Mouse (Mus musculus): Measurements from ENCODE around the gene Git1. TPM values are rescaled to one million over a fixed set of nuclear protein-coding genes. Genes with fewer than 3 reads are reported as not detected.
A peak's percentile ranks its signal among the peaks of the same experiment; 100 is the strongest.
"Not testable (repeated sequence)": the region's sequence is repeated elsewhere in the genome, so short reads cannot be mapped to it uniquely, and the experiment has no call there.

Gene Git1
- polyA plus RNA-seq, 1 experiment from 2014 or later = 1.8 TPM

DNA sequence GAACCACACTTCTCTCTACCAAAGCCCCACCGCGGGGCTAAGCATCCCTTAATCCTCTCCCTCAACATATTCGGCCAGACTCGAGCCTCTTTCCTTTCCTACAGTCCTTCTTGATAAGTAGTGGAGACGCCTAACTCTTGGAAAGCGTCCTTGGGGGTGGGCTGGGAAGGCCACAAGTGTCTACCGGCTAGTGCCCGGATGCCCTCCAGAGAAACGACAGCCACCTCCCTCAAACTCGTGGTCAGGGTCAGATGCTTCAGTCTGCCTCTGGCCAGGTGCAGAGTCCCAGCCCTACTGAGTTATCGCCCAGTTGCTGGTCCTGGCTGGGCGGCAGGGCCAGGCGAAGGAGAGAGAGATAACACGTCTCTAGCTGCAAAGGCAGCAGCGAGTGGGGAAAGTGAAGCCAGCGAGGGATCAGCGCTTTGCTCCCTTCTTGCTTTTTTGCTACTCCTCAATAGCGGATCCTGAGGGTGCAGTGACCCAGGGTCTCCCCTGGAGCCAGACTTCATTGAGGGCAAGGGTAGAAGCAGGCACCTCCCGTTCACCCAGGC lies 21.0 kb downstream of the Git1 start:
- H3K27me3 ChIP-seq = peaks cover 53% of the 10 kb centered on the region
- H3K9ac ChIP-seq = peak overlapping the region; percentile 75
- no peaks in the 10 kb centered on the region for H3K36me3 ChIP-seq
- WGBS (ENCODE audit: insufficient replicate concordance) = 5% methylated on average over 19 of the region's 19 CpGs
- peaks cover 59% of the 10 kb centered on the region for H3K4me1 ChIP-seq (replicated peaks)
- peak overlapping the region; percentile 79 for H3K27ac ChIP-seq
- peak; percentile 55 for DNase-seq
- peak; percentile 52 for ATAC-seq (ENCODE audit: low read depth)
- H3K9me3 ChIP-seq (replicated peaks) = no peaks in the 10 kb centered on the region
- H3K4me3 ChIP-seq (replicated peaks) = peak overlapping the region; percentile 77
- H3K4me2 ChIP-seq = peak overlapping the region; percentile 98

DNA sequence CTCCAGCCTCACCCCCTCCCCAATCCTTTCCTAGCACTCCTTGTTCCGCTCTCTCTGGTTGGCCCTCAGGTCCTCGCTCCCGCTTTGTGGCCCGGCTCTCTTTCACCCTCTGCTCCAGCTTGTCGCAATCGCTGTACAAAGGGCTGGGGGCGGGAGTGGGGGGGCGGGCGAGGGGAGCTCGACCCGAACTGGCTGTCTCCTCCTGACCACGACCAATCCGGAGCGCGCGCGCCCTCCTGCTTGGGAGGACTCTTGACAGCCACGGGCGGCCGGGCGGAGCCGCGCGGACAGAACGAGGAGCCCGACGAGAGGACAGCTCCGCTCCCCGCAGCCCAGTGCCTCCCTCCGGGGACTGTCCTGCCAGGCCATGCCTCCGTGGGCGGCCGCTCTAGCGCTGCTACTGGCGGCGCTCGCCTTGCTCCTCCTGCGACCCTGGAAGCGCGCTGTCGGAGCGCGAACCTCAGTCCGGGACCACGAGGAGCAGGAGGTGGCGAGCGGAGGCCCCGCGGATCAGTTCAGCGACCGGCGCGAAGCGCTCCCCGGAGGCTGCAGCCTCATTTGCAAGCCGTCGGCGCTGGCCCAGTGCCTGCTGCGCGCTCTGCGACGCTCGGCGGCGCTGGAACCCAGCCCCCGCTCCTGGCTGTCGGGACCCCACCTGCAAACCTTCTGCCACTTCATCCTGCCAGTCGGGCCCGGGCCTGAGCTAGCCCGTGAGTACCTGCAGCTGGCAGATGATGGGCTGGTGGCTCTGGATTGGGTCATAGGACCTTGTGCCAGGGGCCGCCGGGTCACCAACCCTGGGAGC lies 21.7 kb downstream of the Git1 start, which contains the start of gene Abhd15:
Gene Abhd15 (plus strand): TSS at position 290 of the 805 bp plus-strand sequence.
- Histone ChIP-seq H3K27ac (peak within 1 kb of the TSS; percentile 79), H3K9ac (peak within 1 kb of the TSS; percentile 75), H3K4me3 (replicated peaks) (peak within 1 kb of the TSS; percentile 77), H3K4me2 (peak within 1 kb of the TSS; percentile 98), H3K27me3 (peaks cover 55% of the 10 kb centered on the region), H3K36me3 (no peaks in the 10 kb centered on the region), H3K4me1 (replicated peaks) (peaks cover 60% of the 10 kb centered on the region), H3K9me3 (replicated peaks) (no peaks in the 10 kb centered on the region)
- under 1% methylated on average over 72 of the region's 72 CpGs for WGBS (ENCODE audit: insufficient replicate concordance)
- DNase-seq = peak; percentile 51
- peak; percentile 53 for ATAC-seq (ENCODE audit: low read depth)

DNA sequence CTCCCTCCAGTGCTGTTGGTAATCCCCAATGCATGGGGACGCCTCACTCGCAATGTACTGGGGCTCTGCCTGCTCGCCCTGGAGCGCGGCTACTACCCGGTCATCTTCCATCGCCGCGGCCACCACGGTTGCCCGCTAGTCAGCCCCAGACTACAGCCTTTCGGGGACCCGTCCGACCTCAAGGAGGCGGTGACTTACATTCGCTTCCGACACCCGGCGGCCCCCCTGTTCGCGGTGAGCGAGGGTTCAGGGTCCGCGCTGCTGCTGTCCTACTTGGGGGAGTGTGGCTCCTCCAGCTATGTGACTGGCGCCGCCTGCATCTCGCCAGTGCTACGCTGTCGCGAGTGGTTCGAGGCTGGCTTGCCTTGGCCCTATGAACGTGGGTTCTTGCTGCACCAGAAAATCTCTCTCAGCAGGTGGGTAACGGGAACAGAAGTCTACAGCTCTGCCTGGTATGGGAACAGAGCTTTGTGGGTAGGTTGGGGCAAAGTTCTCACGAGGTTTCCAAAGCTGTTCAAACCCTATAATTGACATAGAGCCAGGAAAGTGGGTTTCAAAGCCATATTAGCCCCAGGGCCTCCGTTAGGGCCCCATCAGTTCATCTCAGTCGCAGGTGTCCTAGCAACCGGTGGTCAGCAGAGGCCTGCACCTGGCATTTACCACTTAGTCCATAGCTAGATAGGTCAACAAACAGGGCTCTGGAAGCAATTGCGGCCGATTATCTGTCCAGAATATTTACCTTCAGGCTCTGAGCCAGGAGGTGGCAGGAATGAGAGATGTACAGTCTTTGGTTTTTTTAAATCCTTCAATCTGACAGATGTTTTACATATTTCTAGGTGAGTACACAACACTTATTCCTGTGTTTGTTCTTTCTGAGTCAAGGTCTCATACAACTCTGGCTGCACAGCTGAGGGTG lies 22.5 kb downstream of the Git1 start, which contains the start of gene Trp53i13:
Gene Trp53i13 (minus strand): TSS at position 344 of the 916 bp plus-strand sequence.
- Histone ChIP-seq H3K27me3 (peaks cover 55% of the 10 kb centered on the region), H3K27ac (peak within 1 kb of the TSS; percentile 62), H3K9ac (peak within 1 kb of the TSS; percentile 75), H3K4me2 (peak within 1 kb of the TSS; percentile 98), H3K4me1 (replicated peaks) (peaks cover 64% of the 10 kb centered on the region), H3K36me3 (no peaks in the 10 kb centered on the region), H3K4me3 (replicated peaks) (peak within 1 kb of the TSS; percentile 77), H3K9me3 (replicated peaks) (no peaks in the 10 kb centered on the region)
- ATAC-seq (ENCODE audit: low read depth) (no peak), DNase-seq (no peak)
- WGBS (ENCODE audit: insufficient replicate concordance) = 10% methylated on average over 39 of the region's 39 CpGs

DNA sequence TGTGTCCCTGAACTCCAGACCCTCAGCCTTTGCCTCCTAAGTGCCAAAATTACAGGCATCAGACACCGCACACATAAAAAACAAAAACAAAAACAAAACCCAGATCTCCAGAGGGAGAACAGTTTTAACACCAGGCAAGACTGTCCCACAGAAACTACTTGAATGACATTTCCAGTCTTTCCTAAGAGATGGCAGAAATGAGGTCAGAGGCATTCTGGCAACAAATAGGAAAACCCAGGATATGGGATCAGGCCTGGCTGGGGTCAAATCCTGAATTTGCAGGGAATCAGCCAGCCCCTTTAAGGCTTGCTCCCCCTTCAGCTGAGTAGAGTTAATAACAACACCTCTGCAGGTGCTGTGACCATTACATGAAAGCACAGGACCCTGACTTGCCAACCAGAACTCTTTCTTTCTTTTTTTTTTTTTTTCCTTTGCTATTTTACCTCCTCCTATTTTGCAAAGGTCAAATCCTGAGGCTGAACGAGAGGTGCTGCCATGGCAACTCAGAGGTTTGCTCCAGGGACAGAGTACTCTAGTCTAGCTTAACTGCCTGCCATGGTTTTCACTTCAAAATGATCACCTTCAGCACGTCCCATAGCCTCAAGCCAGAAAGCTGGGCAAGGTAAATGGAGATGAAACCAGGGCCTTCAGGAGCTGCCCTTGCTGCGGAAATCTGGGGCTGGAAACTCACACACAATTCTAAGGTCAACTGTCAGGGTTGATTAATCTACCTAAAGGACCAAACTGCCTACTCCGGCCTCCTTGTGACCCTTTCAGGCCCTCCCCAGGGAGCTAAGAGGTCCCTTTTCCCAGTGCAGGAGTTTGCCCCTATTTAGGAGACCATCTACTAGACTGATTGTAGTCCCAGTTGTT lies 23.4 kb downstream of the Git1 start:
- no peaks in the 10 kb centered on the region for H3K36me3 ChIP-seq
- no peaks in the 10 kb centered on the region for H3K9me3 ChIP-seq (replicated peaks)
- peaks cover 62% of the 10 kb centered on the region for H3K4me1 ChIP-seq (replicated peaks)
- 65% methylated on average over 5 of the region's 5 CpGs for WGBS (ENCODE audit: insufficient replicate concordance)
- peak overlapping the region; percentile 77; the same call in 1 of the 2 replicates for H3K4me3 ChIP-seq (replicated peaks)
- ATAC-seq (ENCODE audit: low read depth) = no peak
- no peak overlapping the region for H3K27ac ChIP-seq
- peaks cover 55% of the 10 kb centered on the region for H3K27me3 ChIP-seq
- DNase-seq = no peak
- H3K9ac ChIP-seq = no peak overlapping the region
- peak overlapping the region; percentile 98 for H3K4me2 ChIP-seq

DNA sequence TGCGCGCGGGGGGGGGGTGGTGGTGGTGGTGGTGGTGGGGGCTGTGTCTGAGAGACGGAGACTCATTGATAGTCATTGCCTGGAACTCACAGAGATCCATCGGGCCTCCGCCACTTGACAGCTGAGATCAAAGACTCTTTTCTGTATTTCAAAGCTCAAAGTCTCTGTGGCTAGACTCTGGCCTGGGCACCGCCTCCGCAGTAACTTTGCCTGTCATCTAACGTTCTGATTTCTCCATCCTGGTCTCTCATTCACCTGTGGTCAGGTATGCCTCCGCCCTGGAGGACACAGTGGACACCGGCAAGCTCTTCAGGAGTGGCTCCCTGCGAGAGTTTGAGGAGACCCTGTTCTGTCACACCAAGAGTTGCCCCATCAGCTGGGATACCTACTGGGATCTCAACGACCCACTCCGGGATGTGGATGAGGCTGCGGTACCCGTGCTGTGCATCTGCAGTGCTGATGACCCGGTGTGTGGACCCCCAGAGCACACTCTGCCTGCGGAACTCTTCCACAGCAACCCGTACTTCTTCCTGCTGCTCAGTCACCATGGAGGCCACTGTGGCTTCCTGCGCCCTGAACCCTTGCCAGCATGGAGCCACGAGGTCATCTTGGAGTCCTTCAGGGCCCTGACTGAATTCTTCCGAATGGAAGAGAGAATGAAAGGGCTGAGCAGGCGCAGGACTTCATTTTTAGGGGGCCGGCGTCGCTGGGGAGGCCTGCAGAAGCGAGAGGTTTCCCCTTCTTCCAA lies 24.9 kb downstream of the Git1 start:
- Histone ChIP-seq H3K9me3 (replicated peaks) (no peaks in the 10 kb centered on the region), H3K4me1 (replicated peaks) (peaks cover 51% of the 10 kb centered on the region), H3K9ac (no peak overlapping the region), H3K4me3 (replicated peaks) (no peak overlapping the region), H3K27me3 (peaks cover 55% of the 10 kb centered on the region), H3K4me2 (no peak overlapping the region), H3K27ac (0 out of 2 replicates have a peak overlapping the region, but pooled peaks have one; percentile 34), H3K36me3 (no peaks in the 10 kb centered on the region)
- no peak for ATAC-seq (ENCODE audit: low read depth)
- 64% methylated on average over 27 of the region's 27 CpGs for WGBS (ENCODE audit: insufficient replicate concordance)
- DNase-seq = no peak

DNA sequence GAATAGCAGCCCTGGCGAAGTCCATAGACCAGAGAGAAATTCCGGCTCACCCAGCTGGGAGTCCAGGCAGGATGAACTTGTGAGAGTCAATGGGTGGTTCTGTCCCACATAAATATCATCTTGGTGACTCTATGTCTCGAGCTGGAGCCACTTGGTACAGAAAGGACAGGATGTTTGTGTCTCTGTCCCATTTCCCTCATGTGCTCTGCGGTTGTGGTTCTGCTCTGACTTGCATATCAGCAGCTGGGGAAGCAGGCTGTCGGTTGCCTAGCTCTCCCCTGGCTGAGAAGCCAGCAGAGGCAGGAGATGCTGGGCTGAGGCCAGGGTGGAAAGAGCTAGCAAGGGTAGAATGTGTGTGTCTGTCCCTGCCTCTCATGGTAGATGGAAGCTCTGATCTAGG lies 25.7 kb downstream of the Git1 start, which contains the start of gene Gm10392:
Gene Gm10392 (minus strand): TSS at position 156 of the 400 bp plus-strand sequence.
- WGBS (ENCODE audit: insufficient replicate concordance) = 13% methylated on average over 5 of the region's 5 CpGs
- Histone ChIP-seq H3K27me3 (peaks cover 55% of the 10 kb centered on the region), H3K9ac (no peak within 1 kb of the TSS), H3K36me3 (no peaks in the 10 kb centered on the region), H3K9me3 (replicated peaks) (no peaks in the 10 kb centered on the region), H3K27ac (peak within 1 kb of the TSS; percentile 34; the same call in 1 of the 2 replicates), H3K4me1 (replicated peaks) (peaks cover 44% of the 10 kb centered on the region), H3K4me2 (no peak within 1 kb of the TSS), H3K4me3 (replicated peaks) (no peak within 1 kb of the TSS)
- ATAC-seq (ENCODE audit: low read depth) (no peak), DNase-seq (no peak)

DNA sequence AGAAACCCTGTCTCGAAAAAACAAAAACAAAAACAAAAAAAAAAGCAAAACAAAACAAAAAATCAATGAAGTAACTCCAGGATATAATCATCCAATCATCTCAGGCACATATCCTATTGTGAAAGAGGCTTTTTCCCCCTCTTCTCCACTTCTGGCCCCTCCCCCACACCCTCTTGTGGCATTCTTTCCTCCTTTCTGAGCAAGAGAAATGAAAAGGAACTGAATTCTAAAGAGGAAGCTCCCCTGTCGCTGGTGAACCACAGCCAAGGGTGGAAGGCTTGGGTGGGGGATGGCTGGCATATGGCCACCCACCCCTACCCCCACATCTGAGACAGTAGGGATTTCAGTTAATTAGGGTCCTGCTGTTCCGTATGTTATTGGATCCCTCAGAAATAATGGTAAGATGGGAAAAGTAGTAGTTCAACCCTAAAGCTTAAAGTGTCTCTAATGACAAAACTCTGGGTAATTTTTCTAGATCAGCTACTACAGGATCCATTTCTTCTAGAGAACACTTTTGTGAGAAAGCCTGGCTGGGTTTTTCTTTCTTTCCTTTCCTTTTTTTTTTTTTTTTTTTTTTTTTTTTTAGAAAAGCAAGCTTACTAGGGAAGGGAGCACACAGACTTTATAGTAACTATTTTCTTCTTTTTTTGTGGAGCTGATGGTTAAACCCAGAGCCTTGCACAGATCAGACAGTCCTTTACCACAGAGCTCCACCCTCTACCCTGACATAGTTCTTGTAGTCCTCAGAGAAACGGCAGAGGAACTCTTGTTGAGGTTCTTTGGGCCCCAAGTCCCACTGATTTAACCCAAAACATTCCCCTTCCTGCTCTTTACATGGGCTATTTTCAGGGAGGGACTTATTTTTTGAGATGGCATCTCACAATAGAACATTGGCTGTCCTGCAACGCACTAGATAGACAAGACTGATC lies 27.5 kb downstream of the Git1 start:
- Histone ChIP-seq H3K4me2 (no peak overlapping the region), H3K27ac (no peak overlapping the region), H3K27me3 (peaks cover 37% of the 10 kb centered on the region), H3K36me3 (no peaks in the 10 kb centered on the region), H3K9ac (no peak overlapping the region), H3K9me3 (replicated peaks) (no peaks in the 10 kb centered on the region), H3K4me3 (replicated peaks) (no peak overlapping the region), H3K4me1 (replicated peaks) (peaks cover 26% of the 10 kb centered on the region)
- ATAC-seq (ENCODE audit: low read depth) (no peak), DNase-seq (no peak)
- WGBS (ENCODE audit: insufficient replicate concordance) = 33% methylated on average over 5 of the region's 5 CpGs

DNA sequence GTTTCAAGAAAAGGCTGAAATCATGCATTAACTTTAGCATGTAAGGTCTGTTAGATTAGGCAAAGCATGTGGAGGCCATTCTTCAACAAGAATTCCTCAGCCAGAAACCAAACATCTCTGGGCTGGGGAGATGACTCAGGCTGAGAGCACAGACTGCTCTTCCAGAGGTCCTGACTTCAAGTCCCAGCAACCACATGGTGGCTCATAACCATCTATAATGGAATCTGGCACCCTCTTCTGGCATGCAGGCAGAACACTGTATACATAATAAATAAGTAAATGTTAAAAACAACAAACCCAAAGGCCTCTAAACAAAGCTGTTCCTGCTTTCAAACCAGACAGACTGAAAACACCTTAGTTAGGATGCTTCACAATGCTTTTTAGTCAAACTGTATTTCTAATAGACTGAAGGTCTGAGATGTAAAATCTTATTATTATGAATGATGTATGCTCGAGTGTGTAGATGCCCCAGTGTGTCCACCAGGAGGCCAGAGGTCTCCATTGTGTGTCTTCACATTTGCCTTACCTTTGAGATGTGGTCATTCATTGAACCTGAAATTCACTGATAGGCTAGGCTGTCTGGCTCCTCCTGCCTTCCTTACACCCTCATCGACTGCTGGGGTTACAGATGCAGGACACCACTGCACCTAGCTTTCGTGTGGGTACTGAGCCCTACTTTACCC lies 32.6 kb downstream of the Git1 start:
- DNase-seq = no peak
- Histone ChIP-seq H3K4me2 (no peak overlapping the region), H3K4me1 (replicated peaks) (0 out of 2 replicates have a peak, but pooled peaks cover 2% of the 10 kb centered on the region)

DNA sequence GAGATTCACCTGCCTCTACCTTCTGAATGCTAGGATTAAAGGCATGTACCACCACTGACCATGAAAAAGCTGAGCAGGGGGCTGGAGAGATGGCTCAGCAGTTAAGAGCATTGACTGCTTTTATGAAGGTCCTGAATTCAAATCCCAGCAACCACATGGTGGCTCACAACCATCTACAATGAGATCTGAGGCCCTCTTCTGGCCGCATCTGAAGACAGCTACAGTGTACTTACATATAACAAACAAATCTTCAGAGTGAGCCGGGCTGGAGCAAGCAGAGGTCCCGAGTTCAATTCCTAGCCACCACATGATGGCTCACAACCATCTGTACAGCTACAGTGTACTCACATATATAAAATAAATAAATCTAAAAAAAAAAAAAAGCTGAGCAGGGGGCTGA lies 35.1 kb downstream of the Git1 start:
- not testable (repeated sequence) for H3K9me3 ChIP-seq (replicated peaks); H3K36me3 ChIP-seq; ATAC-seq (ENCODE audit: low read depth); H3K4me3 ChIP-seq (replicated peaks); H3K4me2 ChIP-seq; H3K4me1 ChIP-seq (replicated peaks); DNase-seq; H3K9ac ChIP-seq; H3K27me3 ChIP-seq; H3K27ac ChIP-seq
- 73% methylated on average over 3 of the region's 3 CpGs for WGBS (ENCODE audit: insufficient replicate concordance)

More for the DNA sequence above, 32.6 kb downstream of the Git1 start:
- H3K27ac ChIP-seq = no peak overlapping the region
- no peaks in the 10 kb centered on the region for H3K9me3 ChIP-seq (replicated peaks)
- H3K9ac ChIP-seq = no peak overlapping the region
- no peaks in the 10 kb centered on the region; the same call in 1 of the 2 replicates for H3K36me3 ChIP-seq
- no peak overlapping the region for H3K4me3 ChIP-seq (replicated peaks)
- ATAC-seq (ENCODE audit: low read depth) = no peak
- no peaks in the 10 kb centered on the region for H3K27me3 ChIP-seq
- WGBS (ENCODE audit: insufficient replicate concordance) = 66% methylated on average over 3 of the region's 3 CpGs

Measured in liver, embryonic 13.5 days (tissue).